Comparison of ENCODE assay signal across 9 mouse cellular contexts in the genomic region with DNA sequence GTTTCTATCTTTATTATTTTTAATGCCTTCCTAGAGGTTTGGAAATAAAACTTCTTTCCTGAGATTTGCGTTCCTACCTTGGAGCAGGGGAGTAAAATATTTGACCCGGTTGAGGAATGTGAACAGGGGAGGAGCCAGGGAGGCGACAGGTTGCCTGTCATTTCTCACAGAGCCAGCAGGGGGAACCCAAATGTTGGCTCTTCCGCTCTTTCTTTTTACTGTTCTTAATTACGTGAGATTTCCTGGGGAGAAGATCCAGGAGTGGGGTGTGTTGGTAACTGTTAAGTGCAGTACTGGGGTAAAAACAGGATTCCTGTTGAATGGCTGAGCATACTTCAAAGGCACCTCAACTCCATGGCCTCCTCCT. TPM values are rescaled to one million over a fixed set of nuclear protein-coding genes. Genes with fewer than 3 reads are reported as not detected.
DNase-seq lines count a peak whose midpoint lies in the region; ATAC-seq and TF ChIP-seq lines count a peak whose summit lies in the region.
"Had no signal": no experiment of that assay in that cellular context is flagged by ENCODE, and none has a peak within 500 bp of the region (broad histone marks: within the 10 kb centered on the region; RNA-seq: fewer than 3 reads in every experiment).

No protein-coding gene starts in this region.

- H3K9me3 ChIP-seq in heart, embryonic 15.5 days (replicated peaks) = no peaks in the 10 kb centered on the region

- no peak for DNase-seq in cerebellum, adult 2 months
- DNase-seq in cerebellum, adult 8-10 months = no peak
- DNase-seq in thymus, adult 2 months = peak; percentile 62
- DNase-seq in thymus, adult 18-20 months = no peak
- peak; percentile 53 for DNase-seq in liver
- DNase-seq in left cerebral cortex, postnatal 4 days = no peak

- 13% methylated on average over 5 of the region's 5 CpGs for WGBS in cerebellum, adult 2 months
- WGBS in thymus, adult 2 months = 15% methylated on average over 5 of the region's 5 CpGs
- 18% methylated on average over 5 of the region's 5 CpGs for WGBS in heart, embryonic 15.5 days

- H3K27ac ChIP-seq in cerebellum, adult 2 months (ENCODE audit: insufficient read depth, low read length) = no peak overlapping the region
- H3K27ac ChIP-seq in thymus, adult 2 months (ENCODE audit: control insufficient read depth, insufficient read depth, low read length) = no peak overlapping the region
- peak overlapping the region; percentile 28; the same call in 1 of the 2 replicates for H3K27ac ChIP-seq in heart, embryonic 15.5 days

- H3K36me3 ChIP-seq in thymus, adult 2 months (ENCODE audit: control insufficient read depth, insufficient read depth, low read length) = no peaks in the 10 kb centered on the region
- H3K36me3 ChIP-seq in heart, embryonic 15.5 days = peaks cover 30% of the 10 kb centered on the region; the same call in 1 of the 2 replicates

- no peak overlapping the region for H3K4me2 ChIP-seq in heart, embryonic 15.5 days

- peak; percentile 62; the same call in 1 of the 2 replicates for TF ChIP-seq CTCF in cerebellum, adult 2 months (IDR thresholded peaks at IDR 0.05; ENCODE audit: borderline replicate concordance, insufficient read depth, low read depth, low read length)
- no peak for TF ChIP-seq CTCF in thymus, adult 2 months (IDR thresholded peaks at IDR 0.05; ENCODE audit: borderline replicate concordance, control insufficient read depth, extremely low read depth, insufficient read depth, low read length, poor library complexity)

- H3K4me1 ChIP-seq in cerebellum, adult 2 months (ENCODE audit: control insufficient read depth, insufficient read depth, low read length) = peaks cover 5% of the 10 kb centered on the region
- peaks cover 11% of the 10 kb centered on the region for H3K4me1 ChIP-seq in thymus, adult 2 months (replicated peaks; ENCODE audit: control insufficient read depth, insufficient read depth, low read length)
- H3K4me1 ChIP-seq in heart, embryonic 15.5 days (replicated peaks) = peaks cover 7% of the 10 kb centered on the region; the same call in 1 of the 2 replicates

- intact Hi-C loops in left cerebral cortex, postnatal 4 days (cut with DNase I) = no loop called here

- no peak for ATAC-seq in heart, embryonic 15.5 days (replicated peaks; ENCODE audit: insufficient number of reproducible peaks, insufficient read depth, low FRiP score, low read depth)
- ATAC-seq in monocyte, adult 5-6 weeks (replicated peaks; ENCODE audit: insufficient number of reproducible peaks, low FRiP score, low TSS enrichment, poor library complexity, severe bottlenecking) = peak; percentile 48

- no peak overlapping the region for H3K4me3 ChIP-seq in cerebellum, adult 2 months (replicated peaks; ENCODE audit: insufficient read depth, low read depth, low read length)
- no peak overlapping the region for H3K4me3 ChIP-seq in thymus, adult 2 months (ENCODE audit: control insufficient read depth, insufficient read depth, low read length)
- H3K4me3 ChIP-seq in heart, embryonic 15.5 days = no peak overlapping the region

- H3K27me3 ChIP-seq in cerebellum, adult 2 months (ENCODE audit: control insufficient read depth, insufficient read depth, low read length) = no peaks in the 10 kb centered on the region
- no peaks in the 10 kb centered on the region for H3K27me3 ChIP-seq in thymus, adult 2 months (ENCODE audit: control insufficient read depth, insufficient read depth, low read length)
- H3K27me3 ChIP-seq in heart, embryonic 15.5 days = no peaks in the 10 kb centered on the region

- no peak overlapping the region for H3K9ac ChIP-seq in heart, embryonic 15.5 days

- TF ChIP-seq POLR2A in cerebellum, adult 2 months (IDR thresholded peaks at IDR 0.05; ENCODE audit: borderline replicate concordance, insufficient read depth, low read length) = no peak
- TF ChIP-seq POLR2A in thymus, adult 2 months (IDR thresholded peaks at IDR 0.05; ENCODE audit: control insufficient read depth, extremely low read depth, insufficient read depth, low read length, poor library complexity) = no peak

RNA-seq across cellular contexts. Expression of a gene that starts 10.9 kb away (rescaled TPM):
- 1.2 and 1.5 TPM in 2 replicates for polyA plus RNA-seq in cerebellum, adult 2 months (2012; rRNA removed)
- 1.4 and 1.5 TPM in 2 replicates for polyA plus RNA-seq in thymus, adult 2 months (2012; rRNA removed)
- polyA plus RNA-seq in heart, embryonic 15.5 days (2015; fragmentation: Nextera tagmentation; extraction: Ambion mirVana) = 0.64 and 1.2 TPM in 2 replicates
- 0.64 to 1.9 TPM (median 0.78 TPM) in 3 replicates for total RNA-seq in monocyte, adult 5-6 weeks (2017)
- 1 to 10 TPM; 1.0 to 1.2 TPM for total RNA-seq in left cerebral cortex, postnatal 4 days (2021)

RNA-seq across cellular contexts. Expression of a gene that starts 14.2 kb away (rescaled TPM):
- polyA plus RNA-seq in cerebellum, adult 2 months (2012; rRNA removed) = 43.2 and 47.6 TPM in 2 replicates
- polyA plus RNA-seq in thymus, adult 2 months (2012; rRNA removed) = 17.2 and 18.5 TPM in 2 replicates
- 23.8 and 26.5 TPM in 2 replicates for polyA plus RNA-seq in heart, embryonic 15.5 days (2015; fragmentation: Nextera tagmentation; extraction: Ambion mirVana)
- total RNA-seq in monocyte, adult 5-6 weeks (2017) = 8.1 to 16.9 TPM (median 8.6 TPM) in 3 replicates
- total RNA-seq in left cerebral cortex, postnatal 4 days (2021) = 10 to 100 TPM; 63.9 to 69.3 TPM

RNA-seq across cellular contexts. Expression of a gene that starts 14.9 kb away (rescaled TPM):
- 96.8 and 103 TPM in 2 replicates for polyA plus RNA-seq in cerebellum, adult 2 months (2012; rRNA removed)
- polyA plus RNA-seq in thymus, adult 2 months (2012; rRNA removed) = 50.3 and 50.4 TPM in 2 replicates
- 24.7 and 27.6 TPM in 2 replicates for polyA plus RNA-seq in heart, embryonic 15.5 days (2015; fragmentation: Nextera tagmentation; extraction: Ambion mirVana)
- total RNA-seq in monocyte, adult 5-6 weeks (2017) = 21.6 to 32.4 TPM (median 30.4 TPM) in 3 replicates
- total RNA-seq in left cerebral cortex, postnatal 4 days (2021) = 10 to 100 TPM; 29.7 to 32.6 TPM

RNA-seq across cellular contexts. Expression of a gene that starts 18.5 kb away (rescaled TPM):
- 133 and 142 TPM in 2 replicates for polyA plus RNA-seq in cerebellum, adult 2 months (2012; rRNA removed)
- polyA plus RNA-seq in thymus, adult 2 months (2012; rRNA removed) = 129 and 140 TPM in 2 replicates
- 120 and 139 TPM in 2 replicates for polyA plus RNA-seq in heart, embryonic 15.5 days (2015; fragmentation: Nextera tagmentation; extraction: Ambion mirVana)
- total RNA-seq in monocyte, adult 5-6 weeks (2017) = 125 to 137 TPM (median 130 TPM) in 3 replicates
- 10 to 100 TPM; 53.4 to 54.4 TPM for total RNA-seq in left cerebral cortex, postnatal 4 days (2021)

RNA-seq across cellular contexts. Expression of a gene that starts 45.1 kb away (rescaled TPM):
- 1.8 and 1.9 TPM in 2 replicates for polyA plus RNA-seq in cerebellum, adult 2 months (2012; rRNA removed)
- 1.3 and 1.6 TPM in 2 replicates for polyA plus RNA-seq in thymus, adult 2 months (2012; rRNA removed)
- 0.06 and 0.38 TPM in 2 replicates for polyA plus RNA-seq in heart, embryonic 15.5 days (2015; fragmentation: Nextera tagmentation; extraction: Ambion mirVana)
- total RNA-seq in monocyte, adult 5-6 weeks (2017) = not detected in 3 replicates
- total RNA-seq in left cerebral cortex, postnatal 4 days (2021) = under 1 TPM; 0.36 to 0.74 TPM
- total RNA-seq: heart, postnatal 10 days had no signal

Comparison
In these comparisons a context has a peak if more than half of its experiments do, and no peak if none do; other contexts are left out.
1. DNase-seq: peak in thymus, adult 2 months (single experiment) and liver (single experiment); none in cerebellum, adult 2 months (0 of 2), cerebellum, adult 8-10 months (single experiment), thymus, adult 18-20 months (0 of 2) and left cerebral cortex, postnatal 4 days (single experiment).